Mouse (Mus musculus) liver, embryonic 14.5 days (tissue): ENCODE results near the gene Inka1. TPM values are rescaled to one million over a fixed set of nuclear protein-coding genes. Genes with fewer than 3 reads are reported as not detected.
A peak's percentile ranks its signal among the peaks of the same experiment; 100 is the strongest.

Experiments used
- ATAC-seq: fragments of 200-750 bp; cut with Nextera tagmentation; 2 replicates; pipeline ENCODE4 v1.8.0; 2017; ENCODE audit warnings: moderate number of reproducible peaks, mild to moderate bottlenecking, moderate library complexity; ENCODE audit not compliant: insufficient read depth
- DNase-seq, 3 experiments: peaks; one replicate each; pipeline ENCODE4 v3.0.0-alpha.2; 2012 to 2013; ENCODE audit warnings: low read depth in 3 of 3, low spot score in 3 of 3
- H3K27ac ChIP-seq: fragments of 300-500 bp; sonication (generic); 2 replicates; pipeline ENCODE4 v1.5.1; 2014; ENCODE audit warnings: moderate library complexity, mild to moderate bottlenecking, control low read depth, inconsistent platforms
- H3K27me3 ChIP-seq: fragments of 300-500 bp; sonication (generic); 2 replicates; pipeline ENCODE4 v1.6.1; 2014; ENCODE audit warnings: mild to moderate bottlenecking, low read length, moderate library complexity; ENCODE audit not compliant: control insufficient read depth, insufficient read depth
- H3K36me3 ChIP-seq: fragments of 300-500 bp; sonication (generic); replicated peaks from 2 replicates; pipeline ENCODE4 v1.6.1; 2014; ENCODE audit warnings: low read depth; ENCODE audit not compliant: control insufficient read depth, insufficient read depth
- H3K4me1 ChIP-seq, 2 experiments: fragments of 200-500 bp in 1 of 2; fragments of 300-500 bp in 1 of 2; sonication (generic) in 1 of 2; replicated peaks; 2 replicates each; pipeline ENCODE4 v1.6.1; 2012 to 2014; ENCODE audit warnings: antibody characterized with exemption in 1 of 2, inconsistent platforms in 1 of 2, low read length in 1 of 2; ENCODE audit not compliant: control insufficient read depth in 2 of 2, insufficient read depth in 2 of 2
- H3K4me2 ChIP-seq: fragments of 300-500 bp; sonication (generic); 2 replicates; pipeline ENCODE4 v1.6.1; 2014; ENCODE audit warnings: low read depth, mild to moderate bottlenecking, control low read depth, moderate library complexity
- H3K4me3 ChIP-seq, 2 experiments: fragments of 200-500 bp in 1 of 2; fragments of 300-500 bp in 1 of 2; sonication (generic) in 1 of 2; 2 replicates each; pipeline ENCODE4 v1.5.1; 2012 to 2014; ENCODE audit warnings: low read depth in 2 of 2, low read length in 2 of 2, mild to moderate bottlenecking in 2 of 2, control low read depth in 1 of 2, inconsistent platforms in 1 of 2, moderate library complexity in 1 of 2; ENCODE audit not compliant: insufficient read depth in 1 of 2
- H3K9ac ChIP-seq: fragments of 300-500 bp; sonication (generic); replicated peaks from 2 replicates; pipeline ENCODE4 v1.6.1; 2014; ENCODE audit warnings: mild to moderate bottlenecking, control low read depth, moderate library complexity
- H3K9me3 ChIP-seq: fragments of 300-500 bp; sonication (generic); 2 replicates; pipeline ENCODE4 v1.6.1; 2016; ENCODE audit warnings: low read length, mixed read lengths; ENCODE audit not compliant: control insufficient read depth
- CTCF ChIP-seq: IDR thresholded peaks from 2 replicates; pipeline ENCODE4 v1.5.1; 2016; ENCODE audit warnings: antibody characterized with exemption, low read depth, control low read depth
- EP300 ChIP-seq: IDR thresholded peaks from 2 replicates; pipeline ENCODE4 v1.6.1; 2016; ENCODE audit warnings: antibody characterized with exemption, low read depth
- WGBS: fragments of 180-500 bp; shearing (Covaris S2); extraction: QIAGEN DNeasy Blood & Tissue Kit; methylation state at CpG from one replicate; pipeline ENCODE4 v1.1.7; 2014; ENCODE audit not compliant: insufficient replicate concordance; 5-methylcytosine and 5-hydroxymethylcytosine counted together
- polyA plus RNA-seq, 2 experiments: library from polyadenylated mRNA; depleted of rRNA in 1 of 2; stranded (reverse) in 1 of 2; unstranded in 1 of 2; fragments of >200 nt; fragmentation: Nextera tagmentation in 1 of 2; extraction: Ambion mirVana in 1 of 2; gene quantifications; 2 replicates each; pipeline versions ENCODE4 v1.2.1 to v1.2.3; 2012 to 2014

Inka1 gene
- polyA plus RNA-seq, 2 experiments = 33.0 to 51.6 TPM

- DNase-seq = no peak
- H3K27ac ChIP-seq = no peak overlapping the region
- 80% methylated on average over 6 of the region's 6 CpGs for WGBS
Measured at GRCm38 (mm10) chr9:107959896-107960295, 25.8 kb downstream of the Inka1 start.

GRCm38 (mm10) chr9:107957141-107957540 is 28.5 kb downstream of the Inka1 start:
- peaks cover 0 to 3% of the 10 kb centered on the region in 2 experiments; a peak in 2 of 4 replicates for H3K4me1 ChIP-seq
- H3K9ac ChIP-seq = no peak overlapping the region
- H3K4me2 ChIP-seq = no peak overlapping the region
- no peaks in the 10 kb centered on the region for H3K27me3 ChIP-seq
- DNase-seq = no peak
- WGBS = 61% methylated on average over 6 of the region's 6 CpGs
- peaks cover 42% of the 10 kb centered on the region for H3K36me3 ChIP-seq
- H3K9me3 ChIP-seq = no peaks in the 10 kb centered on the region
- no peak for TF ChIP-seq EP300
- TF ChIP-seq CTCF = no peak
- no peak overlapping the region for H3K27ac ChIP-seq
- ATAC-seq = no peak
- H3K4me3 ChIP-seq = no peak overlapping the region

More at GRCm38 (mm10) chr9:107959896-107960295, 25.8 kb downstream of the Inka1 start:
- Histone ChIP-seq H3K4me1 (peaks cover 0 to 4% of the 10 kb centered on the region in 2 experiments; a peak in 1 of 4 replicates), H3K9ac (no peak overlapping the region), H3K9me3 (no peaks in the 10 kb centered on the region), H3K4me3 (no peak overlapping the region), H3K36me3 (peaks cover 46% of the 10 kb centered on the region), H3K4me2 (no peak overlapping the region), H3K27me3 (no peaks in the 10 kb centered on the region)
- TF ChIP-seq EP300 = no peak
- TF ChIP-seq CTCF = no peak
- no peak for ATAC-seq

GRCm38 (mm10) chr9:107955613-107956289 is 29.9 kb downstream of the Inka1 start:
- peaks cover 28% of the 10 kb centered on the region for H3K36me3 ChIP-seq

GRCm38 (mm10) chr9:107950460-107951355 is 35.0 kb downstream of the Inka1 start:
- H3K4me2 ChIP-seq = peak overlapping the region; percentile 80
- no peaks in the 10 kb centered on the region for H3K36me3 ChIP-seq
- peak overlapping the region; percentile 90 to 93 for H3K4me3 ChIP-seq
- 14% methylated on average over 45 of the region's 45 CpGs for WGBS
- H3K9me3 ChIP-seq = no peaks in the 10 kb centered on the region
- no peak for TF ChIP-seq CTCF
- TF ChIP-seq EP300 = no peak
- peak overlapping the region; percentile 82 for H3K9ac ChIP-seq
- no peaks in the 10 kb centered on the region for H3K27me3 ChIP-seq
- H3K4me1 ChIP-seq = peaks cover 7 to 17% of the 10 kb centered on the region in 2 experiments; a peak in 3 of 4 replicates
- DNase-seq (peak; percentile 85 to 87 (median 86)), ATAC-seq (peak; percentile 88)
- peak overlapping the region; percentile 56 for H3K27ac ChIP-seq

More at GRCm38 (mm10) chr9:107955613-107956289, 29.9 kb downstream of the Inka1 start:
- Histone ChIP-seq H3K4me1 (peaks cover 3 to 8% of the 10 kb centered on the region in 2 experiments; a peak in 3 of 4 replicates), H3K9ac (no peak overlapping the region), H3K9me3 (no peaks in the 10 kb centered on the region), H3K4me3 (no peak overlapping the region), H3K27me3 (no peaks in the 10 kb centered on the region), H3K27ac (no peak overlapping the region), H3K4me2 (no peak overlapping the region)
- TF ChIP-seq EP300 (no peak), CTCF (no peak)
- DNase-seq = no peak
- ATAC-seq = no peak
- 78% methylated on average over 6 of the region's 6 CpGs for WGBS

- WGBS = 77% methylated on average over 10 of the region's 10 CpGs
- peaks cover 7 to 17% of the 10 kb centered on the region in 2 experiments; a peak in 3 of 4 replicates for H3K4me1 ChIP-seq
- TF ChIP-seq CTCF (no peak), EP300 (no peak)
- DNase-seq = no peak
- H3K9me3 ChIP-seq = no peaks in the 10 kb centered on the region
- no peaks in the 10 kb centered on the region for H3K36me3 ChIP-seq
- ATAC-seq = no peak
- no peaks in the 10 kb centered on the region for H3K27me3 ChIP-seq
- peak within 1 kb of the TSS; percentile 80 for H3K4me2 ChIP-seq
- peak within 1 kb of the TSS; percentile 56 for H3K27ac ChIP-seq
- H3K4me3 ChIP-seq = peak within 1 kb of the TSS; percentile 90 to 93
- H3K9ac ChIP-seq = peak within 1 kb of the TSS; percentile 82
Measured at GRCm38 (mm10) chr9:107949922-107950235, 35.8 kb downstream of the Inka1 start, which contains the start of gene Traip. TSS of gene Traip (plus strand) at chr9:107950136.
